Mouse (Mus musculus) heart, embryonic 14.5 days (tissue): ENCODE measurements around the gene Kat5. TPM values are rescaled to one million over a fixed set of nuclear protein-coding genes. Genes with fewer than 3 reads are reported as not detected.
A peak's percentile ranks its signal among the peaks of the same experiment; 100 is the strongest.

Experiments used
- ATAC-seq: fragments of 200-750 bp; cut with Nextera tagmentation; 2 replicates; pipeline ENCODE4 v1.8.0; 2017; ENCODE audit warnings: low read depth, moderate TSS enrichment; ENCODE audit not compliant: insufficient number of reproducible peaks, insufficient read depth, low FRiP score
- H3K27ac ChIP-seq, 2 experiments: fragments of 200-500 bp in 1 of 2; fragments of 300-500 bp in 1 of 2; sonication (generic) in 1 of 2; replicated peaks in 1 of 2; 2 replicates each; pipeline ENCODE4 v1.5.1; 2012 to 2014; ENCODE audit warnings: low read depth in 2 of 2, low read length in 2 of 2, control low read depth in 1 of 2, mild to moderate bottlenecking in 1 of 2, mixed read lengths in 1 of 2; ENCODE audit not compliant: control insufficient read depth in 1 of 2, insufficient read depth in 1 of 2
- H3K27me3 ChIP-seq: fragments of 300-500 bp; sonication (generic); 2 replicates; pipeline ENCODE4 v1.6.1; 2014; ENCODE audit warnings: mild to moderate bottlenecking, low read length, control low read depth; ENCODE audit not compliant: control insufficient read depth, insufficient read depth
- H3K36me3 ChIP-seq: fragments of 300-500 bp; sonication (generic); 2 replicates; pipeline ENCODE4 v1.6.1; 2014; ENCODE audit warnings: mild to moderate bottlenecking, control low read depth, low read length, mixed read lengths; ENCODE audit not compliant: control insufficient read depth, insufficient read depth
- H3K4me1 ChIP-seq, 2 experiments: fragments of 200-500 bp in 1 of 2; fragments of 300-500 bp in 1 of 2; sonication (generic) in 1 of 2; 2 replicates each; pipeline ENCODE4 v1.6.1; 2012 to 2014; ENCODE audit warnings: low read length in 2 of 2, control low read depth in 1 of 2, mixed read lengths in 1 of 2; ENCODE audit not compliant: control insufficient read depth in 2 of 2, insufficient read depth in 2 of 2
- H3K4me2 ChIP-seq: fragments of 300-500 bp; sonication (generic); 2 replicates; pipeline ENCODE4 v1.6.1; 2014; ENCODE audit warnings: mild to moderate bottlenecking, low read length
- H3K4me3 ChIP-seq, 2 experiments: fragments of 200-500 bp in 1 of 2; fragments of 300-500 bp in 1 of 2; sonication (generic) in 1 of 2; 2 replicates each; pipeline ENCODE4 v1.5.1; 2012 to 2014; ENCODE audit warnings: low read length in 2 of 2, mild to moderate bottlenecking in 2 of 2, control low read depth in 1 of 2, low read depth in 1 of 2, moderate library complexity in 1 of 2; ENCODE audit not compliant: control insufficient read depth in 1 of 2, insufficient read depth in 1 of 2
- H3K9ac ChIP-seq: fragments of 300-500 bp; sonication (generic); 2 replicates; pipeline ENCODE4 v1.6.1; 2014; ENCODE audit warnings: mild to moderate bottlenecking, low read length
- H3K9me3 ChIP-seq: fragments of 300-500 bp; sonication (generic); 2 replicates; pipeline ENCODE4 v1.6.1; 2016; ENCODE audit warnings: low read length, control low read depth; ENCODE audit not compliant: control insufficient read depth
- WGBS: fragments of 180-500 bp; shearing (Covaris S2); extraction: QIAGEN DNeasy Blood & Tissue Kit; methylation state at CpG from one replicate; pipeline ENCODE4 v1.1.7; 2014; 5-methylcytosine and 5-hydroxymethylcytosine counted together
- polyA plus RNA-seq: library from polyadenylated mRNA; unstranded; fragments of >200 nt; fragmentation: Nextera tagmentation; extraction: Ambion mirVana; gene quantifications from 2 replicates; pipeline ENCODE4 v1.2.1, GENCODE M21; 2014

Kat5 gene
- polyA plus RNA-seq, 1 experiment from 2014 or later: 20.0 TPM

GRCm38 (mm10) chr19:5607705-5608410 lies 2.2 kb downstream of the Kat5 start:
- Histone ChIP-seq H3K36me3 (peaks cover 62% of the 10 kb centered on the region), H3K9ac (no peak overlapping the region), H3K9me3 (no peaks in the 10 kb centered on the region), H3K27me3 (0 out of 2 replicates have a peak, but pooled peaks cover 3% of the 10 kb centered on the region), H3K4me1 (peaks cover 18 to 25% of the 10 kb centered on the region in 2 experiments), H3K4me2 (no peak overlapping the region), H3K4me3 (no peak overlapping the region), H3K27ac (no peak overlapping the region)
- no peak for ATAC-seq
- WGBS: 94% methylated on average over 26 of the region's 26 CpGs

DNA sequence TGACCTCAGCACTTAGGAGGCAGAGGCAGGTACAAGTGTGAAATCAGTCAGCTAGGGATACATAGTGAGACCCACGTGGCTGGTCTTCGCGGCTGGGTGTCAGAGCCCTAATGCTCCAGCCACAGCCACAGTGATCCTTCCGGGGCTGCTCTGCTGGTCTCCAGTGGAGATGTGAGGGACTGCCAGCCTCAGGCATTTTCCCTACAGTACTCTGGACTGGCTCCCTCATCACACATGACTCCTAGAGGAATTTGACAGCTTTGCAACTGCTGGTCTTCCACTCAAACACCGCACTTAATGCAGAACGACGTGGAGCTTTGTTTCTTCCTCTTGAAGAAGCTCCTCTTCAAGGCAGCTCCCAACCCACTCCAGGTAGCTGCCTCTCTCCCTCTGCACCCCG lies 3.8 kb downstream of the Kat5 start:
- Histone ChIP-seq H3K4me2 (no peak overlapping the region), H3K27ac (no peak overlapping the region), H3K9me3 (no peaks in the 10 kb centered on the region), H3K4me3 (no peak overlapping the region), H3K27me3 (no peaks in the 10 kb centered on the region), H3K36me3 (peaks cover 64% of the 10 kb centered on the region), H3K4me1 (peaks cover 24 to 31% of the 10 kb centered on the region in 2 experiments), H3K9ac (no peak overlapping the region)
- no peak for ATAC-seq
- 67% methylated on average over 8 of the region's 8 CpGs for WGBS

DNA sequence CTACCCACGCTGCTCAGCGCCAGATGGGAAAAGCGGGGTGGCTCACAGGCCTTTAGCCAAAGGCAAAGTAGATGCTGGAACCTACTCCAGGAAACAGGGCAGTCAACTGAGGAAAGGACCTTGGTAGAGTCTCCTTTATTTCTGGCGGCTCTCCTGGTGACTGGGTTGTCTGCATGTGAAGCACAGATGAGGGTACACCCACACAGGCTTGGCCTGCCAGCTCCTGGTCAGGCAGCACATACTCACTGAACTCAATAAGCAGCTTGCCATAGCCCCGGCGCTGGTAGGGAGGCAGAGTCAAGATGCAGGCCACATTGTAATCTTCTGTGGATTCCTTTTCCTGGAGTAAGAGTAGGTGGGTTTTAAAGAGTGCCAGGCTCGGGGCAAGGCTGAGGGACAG lies 4.9 kb downstream of the Kat5 start:
- no peaks in the 10 kb centered on the region for H3K27me3 ChIP-seq
- no peak overlapping the region for H3K9ac ChIP-seq
- H3K4me1 ChIP-seq: peaks cover 20 to 22% of the 10 kb centered on the region in 2 experiments
- peaks cover 64% of the 10 kb centered on the region for H3K36me3 ChIP-seq
- no peak for ATAC-seq
- no peak overlapping the region for H3K27ac ChIP-seq
- H3K4me2 ChIP-seq: no peak overlapping the region
- no peak overlapping the region for H3K4me3 ChIP-seq
- no peaks in the 10 kb centered on the region for H3K9me3 ChIP-seq
- 91% methylated on average over 7 of the region's 7 CpGs for WGBS

DNA sequence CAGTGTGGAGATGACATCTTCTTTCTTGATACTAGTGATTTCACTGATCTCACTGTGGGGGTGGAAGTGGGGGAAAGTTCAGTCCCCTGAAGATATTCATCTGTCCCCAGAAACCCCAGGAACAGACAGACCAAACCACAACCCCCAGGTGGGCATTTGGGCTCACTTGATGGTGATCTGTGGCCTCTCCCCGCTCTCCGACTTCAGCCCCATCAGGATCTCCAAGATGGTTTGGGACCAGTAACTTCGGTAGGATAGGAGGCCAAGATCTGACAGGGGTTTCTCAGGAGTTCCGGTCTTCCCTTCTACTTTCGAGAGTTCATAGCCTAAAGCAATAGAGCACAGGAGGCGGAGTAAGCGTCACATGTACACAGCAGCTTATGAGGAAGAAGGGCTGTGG lies 6.4 kb downstream of the Kat5 start:
- H3K4me3 ChIP-seq: no peak overlapping the region
- ATAC-seq: no peak
- no peak overlapping the region for H3K9ac ChIP-seq
- 92% methylated on average over 7 of the region's 7 CpGs for WGBS
- H3K4me2 ChIP-seq: no peak overlapping the region
- no peak overlapping the region for H3K27ac ChIP-seq
- peaks cover 12 to 15% of the 10 kb centered on the region in 2 experiments for H3K4me1 ChIP-seq
- peaks cover 60% of the 10 kb centered on the region for H3K36me3 ChIP-seq
- H3K27me3 ChIP-seq: no peaks in the 10 kb centered on the region
- no peaks in the 10 kb centered on the region for H3K9me3 ChIP-seq

DNA sequence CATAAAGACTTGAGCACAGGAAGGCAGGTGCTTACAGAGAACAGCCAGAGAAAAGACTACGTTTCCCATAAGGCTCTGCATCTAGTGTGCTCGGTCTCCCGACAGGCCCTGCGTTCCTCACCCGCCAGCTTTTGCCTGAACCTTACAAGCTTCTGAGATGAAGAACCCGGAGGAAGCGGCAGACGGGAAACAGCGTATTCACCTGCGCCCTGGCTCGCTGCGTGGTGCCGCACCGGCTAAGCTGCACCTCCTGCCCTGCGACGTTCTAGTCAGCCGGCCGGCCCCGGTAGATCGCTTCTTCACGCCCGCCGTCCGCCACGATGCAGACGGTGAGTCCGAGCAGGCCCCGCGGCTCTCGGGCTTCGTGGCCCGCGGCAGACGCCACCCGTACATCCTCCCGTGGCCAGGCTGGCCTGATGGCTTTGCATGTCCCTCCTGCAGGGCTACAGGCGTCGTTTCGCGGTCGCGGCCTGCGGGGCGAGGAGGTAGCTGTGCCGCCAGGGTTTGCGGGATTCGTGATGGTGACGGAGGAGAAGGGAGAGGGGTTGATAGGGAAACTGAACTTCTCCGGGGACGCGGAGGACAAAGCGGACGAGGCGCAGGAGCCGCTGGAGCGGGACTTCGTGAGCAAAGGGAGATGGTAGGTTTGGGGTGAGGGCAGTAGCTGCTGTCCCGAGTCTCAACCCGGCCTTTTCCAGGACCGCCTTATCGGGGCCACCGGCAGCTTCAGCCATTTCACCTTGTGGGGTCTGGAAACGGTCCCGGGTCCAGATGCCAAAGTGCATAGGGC lies 8.1 kb downstream of the Kat5 start, which contains the start of gene Rnaseh2c:
Gene Rnaseh2c, plus strand, starts transcription at position 122 of the 790 bp plus-strand sequence.
- peak within 1 kb of the TSS; percentile 91 for H3K9ac ChIP-seq
- peak; percentile 73; the same call in 1 of the 2 replicates for ATAC-seq
- H3K4me3 ChIP-seq: peak within 1 kb of the TSS; percentile 85
- peak within 1 kb of the TSS; percentile 76 for H3K4me2 ChIP-seq
- H3K27ac ChIP-seq: peak within 1 kb of the TSS; percentile 58 to 76; a peak in 3 of 4 replicates
- WGBS: under 1% methylated on average over 64 of the region's 64 CpGs
- H3K27me3 ChIP-seq: no peaks in the 10 kb centered on the region
- peaks cover 10 to 11% of the 10 kb centered on the region in 2 experiments for H3K4me1 ChIP-seq
- peaks cover 43% of the 10 kb centered on the region for H3K36me3 ChIP-seq
- no peaks in the 10 kb centered on the region for H3K9me3 ChIP-seq

DNA sequence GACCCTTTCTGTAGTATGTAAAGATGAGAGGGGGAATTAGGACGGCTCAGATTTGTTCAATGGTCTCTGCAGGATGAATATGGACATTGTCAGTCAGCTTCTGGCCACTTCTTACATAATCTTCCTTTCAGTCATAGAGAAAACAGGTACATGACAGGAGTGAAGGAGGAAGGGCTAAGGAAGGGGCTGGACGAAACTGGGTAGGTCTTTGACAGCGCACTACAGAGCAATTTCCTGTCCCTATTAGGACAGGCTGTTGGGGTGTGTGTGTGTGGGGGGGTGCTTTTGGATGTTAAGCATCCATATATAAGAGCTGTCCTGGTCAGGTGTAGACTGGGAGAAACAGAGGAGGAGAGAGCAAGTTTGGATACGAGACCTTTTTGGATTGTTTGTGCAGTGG lies 10.8 kb downstream of the Kat5 start:
- peaks cover 15% of the 10 kb centered on the region for H3K36me3 ChIP-seq
- H3K4me1 ChIP-seq: peaks cover 10 to 11% of the 10 kb centered on the region in 2 experiments
- no peaks in the 10 kb centered on the region for H3K27me3 ChIP-seq
- H3K4me2 ChIP-seq: no peak overlapping the region
- 74% methylated on average over 4 of the region's 4 CpGs for WGBS
- no peak overlapping the region for H3K9ac ChIP-seq
- no peak overlapping the region for H3K4me3 ChIP-seq
- no peak for ATAC-seq
- H3K9me3 ChIP-seq: no peaks in the 10 kb centered on the region
- no peak overlapping the region for H3K27ac ChIP-seq

- Histone ChIP-seq H3K4me1 (no peaks in the 10 kb centered on the region), H3K9me3 (no peaks in the 10 kb centered on the region), H3K9ac (no peak overlapping the region), H3K27me3 (no peaks in the 10 kb centered on the region), H3K36me3 (no peaks in the 10 kb centered on the region), H3K4me2 (no peak overlapping the region), H3K27ac (no peak overlapping the region), H3K4me3 (no peak overlapping the region)
- no peak for ATAC-seq
- 82% methylated on average over 6 of the region's 6 CpGs for WGBS
Observed at GRCm38 (mm10) chr19:5591888-5592287, 18.1 kb downstream of the Kat5 start.
